Mouse (Mus musculus) CH12.LX (cell line): Measurements from ENCODE around the gene Rtf1.

ENCODE experiments used
- CHD1 ChIP-seq: IDR thresholded peaks from 2 replicates; pipeline ENCODE4 v1.6.1; 2012; ENCODE audit warnings: low read depth, low read length, improper control_type of control experiment, inconsistent platforms
- CTCF ChIP-seq, 2 experiments: IDR thresholded peaks in 1 of 2; conservative IDR thresholded peaks in 1 of 2; 2 replicates each; pipeline ENCODE4 v1.5.1; 2011 to 2012; ENCODE audit warnings: low read depth in 2 of 2, low read length in 2 of 2, improper control_type of control experiment in 1 of 2, inconsistent platforms in 1 of 2, mild to moderate bottlenecking in 1 of 2, moderate library complexity in 1 of 2
- JUN ChIP-seq: IDR thresholded peaks from 2 replicates; pipeline ENCODE4 v1.6.1; 2011; ENCODE audit warnings: low read depth, mild to moderate bottlenecking, low read length, improper control_type of control experiment, moderate library complexity; ENCODE audit not compliant: insufficient read depth
- MEF2A ChIP-seq: IDR thresholded peaks from 2 replicates; pipeline ENCODE4 v1.6.1; 2014; ENCODE audit warnings: low read depth, mild to moderate bottlenecking, inconsistent platforms, low read length, improper control_type of control experiment, borderline replicate concordance
- POLR2A ChIP-seq: IDR thresholded peaks from 2 replicates; pipeline ENCODE4 v1.6.1; 2011; ENCODE audit warnings: low read depth, mild to moderate bottlenecking, improper control_type of control experiment, low read length
- ZKSCAN1 ChIP-seq: IDR thresholded peaks from 2 replicates; pipeline ENCODE4 v1.6.1; 2012; ENCODE audit warnings: low read depth, inconsistent platforms, low read length, improper control_type of control experiment, borderline replicate concordance

GRCm38 (mm10) chr2:119744163-119745111 is 69.6 kb downstream of the Rtf1 start:
- TF ChIP-seq POLR2A (no peak), CHD1 (no peak), CTCF (conservative IDR thresholded peaks at IDR 0.05 in 1 of 2, IDR thresholded peaks at IDR 0.05 in 1 of 2; ENCODE audit: low read depth in 2 of 2, low read length in 2 of 2) (no peak), JUN (no peak), MEF2A (no peak), ZKSCAN1 (no peak)
